Mouse (Mus musculus) adrenal gland, postnatal 4 days (tissue): ENCODE results near the gene Tmem229a. TPM values are rescaled to one million over a fixed set of nuclear protein-coding genes. Genes with fewer than 3 reads are reported as not detected.

Experiments used
- DNase-seq, 2 experiments: peaks; one replicate each; pipeline ENCODE4 v3.0.0; 2021 to 2022; ENCODE audit warnings: low spot score in 2 of 2, mixed read lengths in 2 of 2
- long read RNA-seq, 2 experiments: library from polyadenylated mRNA; stranded (forward); transcript quantifications; one replicate each; pipeline ENCODE4 v2.0.0; 2021
- total RNA-seq, 2 experiments: library from RNA; stranded (reverse); gene quantifications; 2 replicates each; pipeline ENCODE4 v1.2.3; 2021

The Tmem229a gene
- total RNA-seq: 1 to 10 TPM in 1 of 2 experiments, under 1 TPM in 1; 0.90 to 5.8 TPM
- long read RNA-seq, experiment 1: 0 reads
- long read RNA-seq, experiment 2, full-length matches to known transcripts: 7 of 7 reads
- long read RNA-seq, experiment 2, partial matches to known transcripts: 0 of 7 reads
- long read RNA-seq, experiment 2, other reads (novel, unspliced or antisense): 0 of 7 reads

DNA sequence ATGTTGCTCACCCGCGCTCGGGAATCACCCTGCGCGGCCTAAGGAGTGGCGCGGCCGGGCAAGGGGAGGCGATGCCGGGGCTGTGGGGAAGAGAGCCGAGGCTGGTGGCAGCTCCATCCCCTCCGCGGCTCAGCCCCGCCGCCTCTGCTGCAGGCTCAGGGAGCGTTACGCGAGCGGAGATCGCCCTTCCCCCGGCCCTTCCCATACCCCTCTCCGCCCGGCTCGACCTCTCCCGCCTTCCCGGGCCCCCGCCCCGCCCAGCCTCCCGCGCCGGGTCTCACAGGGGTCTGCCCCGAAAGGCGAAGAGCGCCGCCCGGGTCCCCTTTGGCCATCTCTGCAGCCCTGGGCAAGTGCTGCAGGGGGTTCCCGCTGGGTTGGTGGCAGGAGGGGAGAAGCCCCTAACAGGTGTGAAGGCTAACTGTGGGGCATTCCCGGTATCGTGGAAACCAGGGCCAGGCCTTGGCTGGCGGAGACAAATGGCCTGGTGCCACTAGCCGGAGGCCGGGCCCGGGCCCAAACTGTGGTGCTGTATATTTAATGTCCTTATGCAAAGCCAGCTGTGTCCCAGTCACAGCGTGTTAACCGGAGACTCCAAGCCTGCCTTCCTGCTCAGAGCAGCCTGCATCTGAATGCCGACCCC is at the start of gene Tmem229a:
Gene Tmem229a, minus strand, starts transcription at position 352 of the 640 bp plus-strand sequence.
- peak; percentile 3 for DNase-seq

DNA sequence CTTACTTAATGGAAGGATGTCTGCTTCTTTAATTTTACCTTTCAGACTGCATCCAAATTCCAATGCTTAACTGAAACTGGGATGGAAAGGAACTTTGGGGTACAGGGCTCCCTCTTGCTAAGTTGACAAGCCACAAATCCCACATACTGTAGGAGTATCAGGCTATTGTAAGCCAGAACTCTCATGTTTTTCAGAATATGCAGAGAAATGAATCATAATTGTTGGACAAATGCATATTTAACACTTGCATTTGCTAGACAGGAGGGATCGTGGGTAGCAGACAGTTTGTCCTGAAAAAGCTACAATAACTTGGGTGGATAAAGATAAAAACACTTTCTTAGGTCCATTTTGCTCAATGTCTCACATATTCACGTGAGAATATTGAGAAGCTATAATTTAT is 37.7 kb upstream of the Tmem229a start:
- no peak for DNase-seq

DNA sequence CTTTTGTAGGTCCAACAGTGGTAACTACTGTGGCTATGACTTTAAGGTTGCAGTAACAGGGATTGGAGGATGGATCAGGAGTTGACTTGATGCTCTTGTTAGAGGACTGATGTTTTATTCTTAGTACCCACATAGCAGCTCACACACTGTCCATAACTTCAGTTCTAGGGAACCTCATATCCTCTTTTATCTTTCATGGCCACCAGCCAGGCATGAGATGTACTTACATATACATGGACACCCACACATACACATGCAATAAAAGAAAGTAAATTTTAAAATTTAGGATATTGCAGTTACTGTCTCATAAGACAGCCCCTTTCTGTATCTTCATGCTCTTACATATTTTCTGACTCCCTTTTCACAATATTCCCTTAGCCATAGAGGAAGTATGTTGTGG is 33.7 kb upstream of the Tmem229a start:
- DNase-seq: no peak

DNA sequence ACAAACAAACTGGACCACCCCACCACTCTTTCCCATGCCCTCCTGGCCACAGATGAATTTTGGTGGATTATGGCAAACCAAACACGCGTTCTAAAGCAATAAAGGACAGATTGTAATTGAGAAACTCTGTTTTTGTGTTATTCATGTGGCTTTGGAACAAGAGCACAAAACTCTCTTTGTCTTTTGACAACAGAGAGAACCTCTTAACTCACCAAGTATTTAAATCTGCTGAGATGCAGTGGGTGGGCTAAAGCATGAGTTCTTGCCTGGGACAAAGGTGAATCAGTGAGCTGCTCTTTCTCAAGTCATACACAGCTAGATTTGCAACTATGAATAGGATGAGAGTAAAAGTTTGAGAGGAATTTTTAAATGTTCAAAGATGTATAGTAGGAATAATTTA is 20.1 kb upstream of the Tmem229a start:
- DNase-seq: no peak

DNA sequence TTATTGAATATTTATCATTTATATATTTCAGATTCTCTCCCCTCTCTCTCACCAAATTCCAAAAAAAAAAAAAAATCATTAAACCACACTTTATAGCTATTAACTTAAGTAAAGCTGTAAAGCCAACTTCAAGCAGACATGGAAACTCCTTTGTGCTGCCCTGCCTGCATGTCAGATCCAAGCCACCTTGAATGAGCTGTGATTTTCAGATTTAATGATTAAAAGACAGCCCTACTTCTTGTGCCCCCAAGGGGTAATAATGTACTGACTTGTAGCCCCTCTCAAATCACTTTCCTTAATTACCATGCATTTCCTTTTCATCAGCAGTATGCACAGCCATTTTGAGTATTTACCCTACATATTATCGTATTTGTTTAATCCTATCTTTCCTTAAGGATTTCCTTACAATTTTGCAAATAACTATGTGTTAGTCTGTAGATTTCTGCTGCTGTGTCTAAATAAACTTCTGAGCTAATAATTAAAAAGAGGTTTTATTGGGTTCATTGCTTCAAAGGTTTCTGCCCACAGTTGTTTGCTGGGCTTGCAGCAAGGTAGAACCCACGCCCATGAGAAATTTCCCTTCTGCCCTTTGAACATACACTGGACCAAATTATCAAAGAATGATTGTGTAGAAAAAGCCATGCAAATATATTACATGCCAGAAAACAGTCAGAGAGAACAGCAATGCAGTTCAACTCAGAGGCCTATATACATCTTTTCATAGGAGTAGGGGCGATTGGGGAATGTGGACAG is 12.6 kb upstream of the Tmem229a start:
- DNase-seq: no peak

DNA sequence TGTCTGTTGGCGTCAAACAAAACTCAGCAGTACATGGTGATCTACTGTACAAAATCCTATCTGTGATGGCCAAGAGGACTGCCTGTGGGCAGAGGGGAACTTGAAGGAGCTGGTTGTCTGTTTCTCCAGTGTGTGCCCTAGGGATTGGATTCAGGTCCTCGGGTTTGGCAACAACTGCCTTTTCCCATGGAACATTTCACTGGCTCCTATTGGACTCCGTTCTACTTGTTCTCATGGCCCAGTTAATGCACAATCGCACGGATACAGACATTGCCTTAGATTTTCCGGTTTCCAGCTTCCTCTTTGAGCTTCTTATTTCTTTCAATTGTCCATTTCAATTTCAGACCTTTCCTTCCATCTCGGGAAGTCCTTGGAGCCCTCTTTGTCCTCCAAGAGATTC is 11.6 kb upstream of the Tmem229a start:
- DNase-seq: no peak

DNA sequence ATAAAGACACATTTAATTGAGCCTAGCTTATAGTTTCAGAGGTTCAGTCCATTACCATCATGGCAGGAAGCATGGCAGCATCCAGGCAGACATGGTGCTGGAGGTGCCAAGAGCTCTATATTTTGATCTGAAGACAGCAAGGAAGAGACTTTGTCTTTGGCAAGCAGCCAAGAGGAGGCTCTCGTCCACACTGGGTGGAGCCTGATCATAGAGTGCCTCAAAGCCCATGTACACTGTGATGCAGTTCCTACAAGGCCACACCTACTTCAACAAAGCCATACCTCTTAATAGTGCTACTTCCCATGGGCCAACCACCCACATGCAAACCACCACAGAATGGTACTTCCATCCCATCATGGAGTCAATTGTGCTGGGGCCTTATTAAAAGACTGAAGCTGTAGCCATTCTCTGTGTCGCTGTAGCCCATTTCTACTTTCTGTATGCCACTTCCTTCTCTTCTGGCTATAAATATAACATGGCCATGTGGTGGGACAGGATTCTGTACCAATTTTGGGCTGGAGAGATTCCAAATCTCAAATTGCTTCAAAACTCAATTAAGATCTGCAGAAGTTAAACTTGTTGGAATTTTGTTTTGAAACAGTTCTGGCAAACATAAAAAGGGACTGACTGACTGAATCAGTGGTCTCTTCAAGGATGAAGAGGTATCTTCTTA is 10.0 kb upstream of the Tmem229a start:
- DNase-seq: no peak

DNA sequence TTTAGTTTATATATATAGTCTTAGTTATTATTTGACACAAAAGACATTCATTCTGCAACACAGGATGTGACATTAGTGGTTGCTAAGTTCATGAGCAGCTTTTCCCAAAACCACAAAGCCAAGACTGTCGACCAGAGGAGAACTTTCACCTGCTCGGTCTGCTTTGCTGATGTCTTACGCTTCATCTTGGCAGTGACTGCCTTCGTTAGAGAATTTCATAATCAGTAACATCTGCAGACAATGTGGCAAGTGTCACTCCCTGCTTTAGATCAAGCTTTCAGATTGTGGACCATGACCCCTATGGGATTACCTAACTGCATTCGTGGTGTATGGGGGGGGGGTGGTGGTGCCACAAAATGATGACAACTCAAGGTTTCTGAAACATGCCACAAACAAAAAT is 7.7 kb upstream of the Tmem229a start:
- DNase-seq: no peak

DNA sequence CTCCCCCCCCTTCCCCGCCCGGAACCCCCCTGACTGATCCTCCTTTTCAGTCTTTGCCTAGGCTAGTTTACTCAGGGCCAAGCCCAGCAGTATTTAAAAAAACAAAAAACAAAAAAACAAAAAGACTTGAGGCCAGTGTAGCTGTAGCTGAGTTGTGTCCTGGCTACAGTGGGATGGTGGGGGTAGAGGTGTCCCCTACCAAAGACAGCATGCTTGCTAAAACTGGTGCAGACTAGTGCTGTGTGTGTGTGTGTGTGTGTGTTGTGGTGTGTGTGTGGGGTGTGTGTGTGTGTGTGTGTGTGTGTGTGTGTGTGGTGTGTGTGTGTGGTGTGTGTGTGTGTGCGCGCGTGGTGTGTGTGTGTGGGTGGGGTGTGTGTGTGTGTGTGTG is 483 bp upstream of the Tmem229a start:
- DNase-seq: no peak

DNA sequence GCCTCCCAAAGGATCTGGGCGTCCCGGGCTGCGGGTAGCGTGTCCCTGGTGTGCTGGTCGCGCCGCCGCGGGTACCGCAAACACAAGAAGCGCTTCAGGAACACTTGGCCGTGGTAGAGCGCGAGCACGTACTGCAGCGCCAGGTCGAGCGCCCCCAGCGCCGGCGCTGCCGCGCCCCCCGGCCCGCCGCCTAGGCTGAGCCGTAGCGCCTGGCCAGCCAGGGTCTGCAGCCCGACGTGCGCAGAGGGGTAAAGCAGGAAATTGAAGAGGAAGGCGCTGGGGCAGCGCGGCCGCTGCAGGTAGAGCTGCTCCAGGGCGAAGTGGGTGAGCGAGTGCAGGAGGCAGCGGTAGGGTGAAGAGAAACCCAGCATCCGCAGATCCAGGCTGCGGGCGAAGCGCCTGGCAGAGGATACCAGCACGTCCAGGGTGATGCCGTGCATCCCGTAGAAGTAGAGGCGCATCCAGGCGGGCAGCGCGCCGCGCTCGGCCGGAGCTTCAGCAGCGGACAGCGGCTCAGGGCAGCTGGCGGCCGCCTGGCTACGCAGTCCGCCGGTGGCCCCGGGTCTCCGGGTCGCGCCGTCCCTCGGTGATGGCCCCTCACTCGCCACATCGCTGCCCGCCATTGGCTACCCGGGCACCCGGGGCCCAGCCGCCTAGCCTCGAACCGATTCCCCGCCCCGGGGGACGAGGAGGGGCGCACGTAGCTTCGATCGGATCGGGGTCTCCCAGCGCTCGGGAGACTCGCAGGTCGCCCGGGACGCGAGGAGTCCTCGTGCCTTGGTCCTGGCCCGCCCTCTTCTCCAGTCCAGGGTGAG is 759 bp downstream of the Tmem229a start:
- DNase-seq: peak; percentile 4 to 14

DNA sequence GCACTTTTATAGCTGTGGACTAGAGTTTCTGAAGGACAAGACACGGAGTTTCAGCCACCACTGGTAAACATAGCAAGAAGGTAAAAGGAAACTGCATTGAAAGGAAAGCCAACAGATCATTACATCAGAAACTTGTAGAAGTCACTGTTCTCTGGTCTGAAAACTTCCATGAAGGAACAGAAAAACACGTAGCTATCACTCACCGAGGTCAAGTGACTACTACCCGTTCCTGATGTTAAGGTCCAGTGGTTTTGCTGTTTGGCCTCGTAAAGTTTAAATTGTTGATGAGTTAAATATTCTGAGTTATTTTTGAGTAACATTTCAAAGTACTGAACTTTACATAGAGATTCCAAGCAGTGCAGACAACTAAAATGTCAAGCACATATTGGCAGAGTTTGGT is 2.0 kb downstream of the Tmem229a start:
- DNase-seq: no peak

DNA sequence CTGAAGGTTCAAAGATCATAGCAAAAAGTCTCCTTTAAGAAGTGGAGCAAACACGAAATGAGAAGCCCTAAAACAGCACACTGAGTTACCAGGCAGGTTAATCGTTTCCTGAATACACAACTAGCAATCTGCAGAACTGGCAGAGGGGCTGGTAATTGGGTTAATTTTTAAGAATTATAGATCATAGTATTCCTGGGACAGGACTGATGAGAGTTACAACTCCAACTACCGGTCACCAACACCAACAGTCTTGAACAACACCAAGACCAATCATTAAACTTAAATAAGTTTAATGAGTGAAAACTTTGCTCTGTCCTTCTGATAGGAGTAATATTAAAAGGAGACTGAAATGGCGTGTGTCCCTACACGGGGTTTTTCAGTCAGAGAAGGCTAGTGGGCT is 3.8 kb downstream of the Tmem229a start:
- DNase-seq: no peak

DNA sequence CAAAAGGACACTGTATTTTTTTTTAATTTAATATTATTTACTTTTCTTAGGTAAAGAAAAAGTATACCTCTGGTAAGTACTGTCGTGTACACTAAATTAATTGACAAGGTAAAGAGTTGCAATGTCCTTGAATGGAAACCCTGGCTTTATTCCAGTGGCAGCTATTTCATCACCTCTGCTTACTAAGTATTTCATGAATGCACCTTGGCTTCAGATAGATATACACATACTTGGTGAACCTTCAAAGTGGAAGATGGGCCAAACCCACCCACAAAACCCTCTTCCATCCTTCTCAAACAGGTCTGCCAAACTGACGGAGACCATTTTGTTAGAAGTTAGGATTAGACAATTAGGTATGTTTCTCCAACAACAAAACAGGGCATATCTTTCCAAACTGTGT is 5.4 kb downstream of the Tmem229a start:
- DNase-seq: no peak

DNA sequence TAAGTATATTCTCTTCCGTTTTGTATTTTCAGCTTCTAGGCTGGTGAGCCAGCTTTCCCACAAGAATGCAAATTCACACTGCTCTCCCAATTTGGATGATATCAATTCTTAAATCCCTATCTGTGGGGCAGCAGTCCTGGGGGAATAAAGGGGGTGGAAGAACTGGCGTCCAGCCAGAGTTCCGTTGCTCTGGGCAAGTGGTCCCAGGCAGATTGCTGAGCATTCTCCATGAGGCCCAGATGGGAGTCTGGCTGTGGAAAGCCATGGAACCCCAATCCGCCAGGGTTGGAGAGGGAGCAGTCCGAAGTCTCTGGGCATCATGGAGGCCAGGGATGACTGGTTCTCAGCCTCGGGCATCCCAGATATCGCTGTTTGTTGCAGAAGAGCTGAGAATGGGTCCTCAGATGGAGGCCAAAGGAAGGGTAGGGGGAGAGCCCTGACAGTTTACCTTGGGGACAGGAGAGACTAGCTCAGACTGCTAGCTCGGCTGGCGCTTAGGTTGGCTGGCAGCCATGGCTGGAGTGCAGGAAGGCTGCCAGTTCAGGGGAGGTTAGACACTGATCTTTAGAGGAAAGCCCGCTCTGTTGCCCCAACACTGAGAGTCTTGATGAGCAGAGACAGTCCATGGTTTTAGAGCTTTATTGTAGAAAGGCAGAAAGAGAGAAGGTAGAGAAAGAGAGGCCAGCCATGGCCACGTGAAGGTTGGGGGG is 30.9 kb downstream of the Tmem229a start:
- no peak for DNase-seq

DNA sequence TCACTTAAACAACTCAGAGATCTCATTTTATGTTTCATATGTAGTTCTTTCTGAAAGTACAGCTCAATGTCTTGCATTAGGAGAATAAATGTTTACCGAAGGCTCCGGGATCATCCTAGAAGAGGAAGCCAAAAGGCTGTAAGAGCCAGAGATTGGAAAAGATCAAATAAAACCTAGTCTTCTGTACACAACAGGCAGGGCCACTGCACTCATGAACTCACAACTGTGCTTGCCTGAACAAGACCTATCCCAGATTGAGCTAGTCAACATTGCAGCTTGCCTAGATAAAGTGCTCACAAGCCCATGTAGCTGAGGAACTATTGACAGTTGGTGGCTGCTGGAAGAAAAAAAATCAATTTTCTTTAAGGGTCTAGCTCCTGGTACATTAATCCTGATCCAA is 42.5 kb downstream of the Tmem229a start:
- no peak for DNase-seq

DNA sequence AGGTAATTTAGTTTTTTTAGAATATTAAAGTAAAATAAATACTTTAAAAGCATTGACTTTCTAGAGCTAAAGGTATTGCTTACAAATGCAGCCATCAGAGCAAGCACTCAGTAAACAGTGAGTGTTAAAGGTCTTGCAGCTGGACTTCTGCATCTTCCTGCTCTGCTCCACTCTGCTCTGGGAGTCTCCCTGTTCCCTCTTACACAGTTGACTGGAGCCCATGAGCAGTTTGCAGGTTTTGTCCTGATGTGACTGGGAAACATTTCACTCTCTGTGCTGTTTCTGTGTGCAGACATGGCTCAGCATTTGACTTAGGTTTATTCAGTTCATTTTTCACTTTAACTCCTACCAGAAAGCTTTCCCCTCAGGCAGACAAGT is 45.4 kb downstream of the Tmem229a start:
- DNase-seq: no peak

DNA sequence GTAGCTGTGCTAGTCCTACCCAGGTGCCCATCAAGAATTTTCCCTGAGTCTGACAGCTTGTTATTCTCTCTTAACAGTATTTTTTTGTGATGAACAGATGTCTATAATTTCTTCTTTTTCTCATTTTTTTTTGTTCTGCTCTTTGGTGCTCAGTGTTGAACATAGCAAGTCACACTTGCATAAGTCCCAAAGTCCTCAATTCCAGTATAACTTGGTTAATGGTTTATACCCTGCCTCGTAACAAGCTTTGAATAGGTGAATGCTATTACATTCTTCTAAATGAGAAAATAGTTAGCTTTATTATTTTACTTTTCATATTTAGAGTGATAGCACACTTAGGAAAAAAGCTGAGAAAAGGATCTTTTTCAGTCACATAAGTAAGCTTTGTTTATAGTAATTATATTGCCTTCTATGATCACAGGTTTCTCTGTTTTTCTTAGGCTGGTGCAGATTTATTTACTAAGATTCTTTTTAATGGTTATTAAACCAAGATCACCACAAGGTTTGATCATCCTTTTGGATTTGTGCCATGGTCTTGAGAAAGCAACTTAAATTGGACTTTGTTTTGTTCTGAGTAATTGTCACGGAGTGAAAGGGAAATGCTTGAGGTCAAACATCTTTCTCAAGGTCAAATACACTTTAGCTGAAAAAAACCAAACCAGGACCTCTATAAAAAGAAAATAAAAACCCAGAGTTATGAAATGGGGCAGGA is 45.9 kb downstream of the Tmem229a start:
- no peak for DNase-seq

DNA sequence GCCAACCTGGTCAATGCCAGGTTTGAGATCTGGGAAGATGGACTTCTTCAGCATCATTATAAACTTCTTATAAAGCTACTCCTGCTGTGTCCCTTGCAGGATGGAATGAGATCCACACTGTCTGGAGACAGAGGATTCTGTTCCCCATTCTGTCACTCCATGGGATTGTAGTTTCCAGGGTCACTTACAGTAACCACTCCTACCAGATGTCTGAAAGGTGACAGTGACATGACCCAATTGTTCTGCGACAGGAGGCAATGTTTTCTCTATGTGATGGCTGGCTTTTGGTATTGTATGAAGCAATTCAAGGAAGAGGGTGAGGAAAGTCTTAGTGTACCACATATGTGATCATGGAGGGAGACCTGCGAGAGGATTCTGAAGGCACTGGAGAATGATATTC is 48.3 kb downstream of the Tmem229a start:
- no peak for DNase-seq

DNA sequence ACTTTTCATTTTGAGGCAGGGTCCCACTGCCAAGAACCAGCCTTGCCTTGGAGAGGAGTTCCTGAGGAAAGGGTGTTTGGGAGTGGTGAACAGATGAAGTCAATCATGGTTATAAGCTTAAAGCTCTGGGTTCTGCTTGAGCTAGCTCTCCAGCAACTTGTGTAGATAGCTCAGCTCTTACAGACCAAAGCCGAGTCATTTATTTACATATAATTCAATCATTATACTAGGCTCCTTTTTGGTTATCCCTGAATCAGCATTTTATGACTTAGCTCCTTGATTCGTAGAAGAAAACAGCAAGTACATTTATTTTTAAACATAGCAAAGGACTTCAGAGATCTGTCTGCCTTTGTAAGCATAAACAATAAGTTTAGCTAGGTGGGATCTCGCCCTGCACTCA is 51.0 kb downstream of the Tmem229a start:
- DNase-seq: no peak
